Mouse (Mus musculus): ENCODE data around the gene Mad1l1.

Mad1l1 gene

GRCm38 (mm10) chr5:140176370-140176769 lies 145.0 kb downstream of the Mad1l1 start:
- no peak for DNase-seq (ENCODE audit: low spot score)

- no peak for DNase-seq (ENCODE audit: low spot score)
Measured at GRCm38 (mm10) chr5:140174814-140175490, 146.4 kb downstream of the Mad1l1 start.

DNA sequence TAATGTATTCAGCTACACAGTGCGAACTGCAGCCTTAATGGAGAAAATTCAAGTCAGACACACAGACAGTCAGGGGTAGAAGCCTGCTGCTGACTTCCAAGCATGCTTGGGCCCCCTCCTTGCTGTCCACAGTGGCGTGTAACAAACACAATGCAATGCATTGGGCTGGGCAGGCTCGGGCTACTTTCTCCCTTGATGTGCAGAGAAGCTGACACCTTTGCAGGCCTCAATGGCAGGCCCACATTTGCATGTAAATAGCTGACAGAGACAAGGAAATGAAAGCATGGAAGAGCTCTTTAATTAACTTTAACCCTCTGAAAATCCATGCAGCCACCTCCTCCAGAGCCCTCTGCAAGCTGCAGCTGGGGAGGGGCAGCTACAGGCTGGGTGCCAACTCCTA lies 147.3 kb downstream of the Mad1l1 start:
- no peak for DNase-seq (ENCODE audit: low spot score)

DNA sequence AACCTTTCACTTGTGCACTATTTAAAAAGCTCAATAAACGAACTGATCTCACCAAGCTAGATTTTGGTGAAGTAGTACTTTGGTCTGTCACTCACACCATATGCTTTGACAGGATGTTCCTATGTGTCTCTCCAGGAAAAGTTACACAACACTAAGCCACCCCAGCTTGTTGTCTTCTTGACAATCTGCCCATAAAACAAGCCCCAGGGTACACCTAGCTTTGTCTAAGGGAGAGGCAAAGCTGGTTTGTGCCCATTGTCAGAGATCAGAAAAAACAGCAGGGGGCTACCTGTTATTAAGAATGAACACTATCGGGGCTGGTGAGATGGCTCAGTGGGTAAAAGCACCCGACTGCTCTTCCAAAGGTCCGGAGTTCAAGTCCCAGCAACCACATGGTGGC lies 148.2 kb downstream of the Mad1l1 start:
- DNase-seq (ENCODE audit: low spot score): no peak

DNA sequence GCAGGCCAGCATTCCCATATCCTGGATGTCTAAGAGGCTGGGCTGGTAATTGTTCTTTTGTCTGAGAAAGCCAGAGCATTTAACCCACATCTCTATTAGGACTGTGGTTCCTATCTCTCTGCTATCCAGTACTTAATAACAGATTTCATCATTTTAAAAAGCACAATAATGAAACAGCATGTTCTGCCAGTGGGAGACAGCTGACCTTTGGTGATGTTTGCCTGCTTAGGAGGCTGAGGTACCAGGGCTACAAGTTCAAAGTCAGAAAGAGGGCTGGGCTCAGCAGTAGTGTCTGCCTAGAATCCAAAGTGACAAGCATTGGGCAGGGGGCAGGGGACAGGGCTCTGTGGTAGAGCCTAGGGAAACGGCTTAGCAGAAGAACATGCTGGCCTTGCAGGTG lies 149.6 kb downstream of the Mad1l1 start:
- no peak for DNase-seq (ENCODE audit: low spot score)

GRCm38 (mm10) chr5:140167531-140167930 lies 153.8 kb downstream of the Mad1l1 start:
- DNase-seq (ENCODE audit: low spot score): no peak

DNA sequence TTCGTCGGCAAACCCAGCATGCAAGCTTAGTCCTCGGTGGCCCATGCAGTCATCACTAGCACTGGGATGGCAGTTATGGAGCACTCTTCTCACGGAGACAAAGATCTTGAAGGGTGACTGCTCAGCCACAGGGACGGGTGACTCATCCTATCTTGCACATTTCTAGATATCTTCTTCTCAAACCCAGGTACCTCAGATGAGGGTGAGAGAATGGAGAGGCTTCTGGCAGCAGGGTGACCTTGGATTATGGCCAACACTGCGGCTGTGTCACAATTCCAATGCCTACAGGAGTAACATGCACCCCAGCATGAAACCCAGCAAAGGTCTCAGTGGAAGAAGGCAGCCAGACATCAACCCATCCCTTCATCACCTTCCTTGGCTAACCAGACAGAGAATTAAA lies 154.3 kb downstream of the Mad1l1 start:
- no peak for DNase-seq (ENCODE audit: low spot score)

- DNase-seq (ENCODE audit: low spot score): no peak
Measured at GRCm38 (mm10) chr5:140163947-140164346, 157.4 kb downstream of the Mad1l1 start.

DNA sequence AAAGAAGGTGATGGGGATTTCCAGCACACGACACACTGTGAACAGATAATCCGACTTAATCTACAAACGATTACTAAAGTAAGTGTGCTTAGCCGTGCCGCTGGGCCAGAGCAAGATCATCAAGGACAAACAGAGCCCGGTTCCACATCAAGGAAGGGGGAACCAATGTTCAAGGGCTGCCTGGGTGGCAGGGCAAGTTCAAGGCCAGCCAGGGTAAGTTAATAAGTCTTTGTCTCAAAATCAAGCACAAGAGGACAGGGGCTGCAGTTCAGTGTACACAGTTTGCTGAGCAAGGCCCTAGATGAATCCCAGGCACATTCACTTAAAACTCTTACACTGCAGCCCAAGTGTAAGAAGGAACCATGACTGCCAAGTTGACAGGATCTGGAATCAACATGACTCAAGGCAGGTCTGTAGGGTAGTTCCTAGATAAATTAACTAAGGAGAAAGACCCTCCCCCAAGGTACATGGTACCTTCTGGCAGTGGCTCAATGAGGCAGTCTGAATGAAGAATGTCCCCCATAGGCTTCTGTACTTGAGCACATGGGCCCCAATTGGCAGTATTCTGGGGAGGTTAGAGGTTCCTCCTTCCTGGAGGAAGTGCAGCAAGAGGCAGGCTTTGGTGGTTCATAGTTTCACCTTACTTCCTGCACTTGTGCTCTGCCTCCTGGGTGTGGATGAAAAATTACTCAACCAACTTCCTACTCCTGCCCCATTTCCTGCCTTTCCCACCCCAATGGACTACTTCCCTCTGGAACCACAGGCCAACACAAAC lies 159.1 kb downstream of the Mad1l1 start:
- no peak for DNase-seq (ENCODE audit: low spot score)

DNA sequence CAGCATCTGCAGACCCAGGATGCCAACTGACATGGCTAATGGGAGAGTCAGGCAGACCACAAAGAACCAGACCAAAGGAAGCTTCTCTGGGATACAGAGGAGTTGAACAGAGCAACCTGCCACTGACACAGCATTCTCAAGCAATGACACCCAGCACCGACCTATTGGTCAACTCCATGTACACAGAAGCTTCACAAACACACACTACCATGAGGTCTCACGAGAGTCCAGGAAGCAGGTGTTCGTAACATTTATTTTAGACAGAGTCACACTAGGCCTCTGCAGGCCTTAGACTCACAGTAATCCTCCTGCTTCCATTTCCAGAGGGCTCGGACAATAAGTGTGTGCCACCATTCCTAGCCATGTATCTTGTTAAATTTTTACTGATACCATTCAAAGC lies 162.3 kb downstream of the Mad1l1 start:
- no peak for DNase-seq (ENCODE audit: low spot score)

DNA sequence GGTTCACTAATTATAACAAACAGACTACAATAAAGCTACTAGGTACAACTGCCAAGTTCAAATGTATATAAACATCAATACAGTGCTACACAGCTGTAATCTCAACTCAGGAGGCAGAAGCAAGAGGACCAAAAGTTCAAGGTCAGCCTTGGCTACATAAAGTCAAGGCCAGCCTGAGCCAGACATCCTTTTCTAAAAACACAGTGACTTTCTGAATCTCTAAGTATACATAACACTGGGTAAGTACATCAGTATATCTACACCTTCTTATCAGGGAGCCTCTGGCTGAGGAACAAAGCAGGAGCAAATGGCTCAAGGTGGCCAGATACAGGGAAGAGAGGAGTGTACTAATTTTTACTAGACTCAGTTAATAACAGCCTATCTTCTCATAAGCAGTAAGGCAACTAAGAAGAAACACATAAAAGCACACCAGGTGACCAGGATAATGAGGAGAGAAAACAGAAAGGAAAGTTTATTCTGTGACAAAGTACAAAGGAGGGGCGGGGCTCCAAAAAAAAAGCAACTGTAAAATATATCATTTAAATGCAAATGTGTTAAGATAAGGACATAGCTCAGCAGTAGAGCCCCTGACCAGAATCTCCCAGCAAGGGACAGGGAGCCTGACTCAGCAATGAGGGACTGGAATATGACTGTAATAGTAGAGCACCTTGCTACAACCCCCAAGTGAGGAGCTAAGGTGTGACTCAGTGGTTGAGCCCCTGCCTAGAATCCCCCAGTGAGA lies 163.3 kb downstream of the Mad1l1 start:
- no peak for DNase-seq (ENCODE audit: low spot score)

- no peak for DNase-seq (ENCODE audit: low spot score)
Measured at GRCm38 (mm10) chr5:140154166-140154565, 167.2 kb downstream of the Mad1l1 start.

GRCm38 (mm10) chr5:140151871-140152270 lies 169.5 kb downstream of the Mad1l1 start:
- DNase-seq (ENCODE audit: low spot score): no peak

DNA sequence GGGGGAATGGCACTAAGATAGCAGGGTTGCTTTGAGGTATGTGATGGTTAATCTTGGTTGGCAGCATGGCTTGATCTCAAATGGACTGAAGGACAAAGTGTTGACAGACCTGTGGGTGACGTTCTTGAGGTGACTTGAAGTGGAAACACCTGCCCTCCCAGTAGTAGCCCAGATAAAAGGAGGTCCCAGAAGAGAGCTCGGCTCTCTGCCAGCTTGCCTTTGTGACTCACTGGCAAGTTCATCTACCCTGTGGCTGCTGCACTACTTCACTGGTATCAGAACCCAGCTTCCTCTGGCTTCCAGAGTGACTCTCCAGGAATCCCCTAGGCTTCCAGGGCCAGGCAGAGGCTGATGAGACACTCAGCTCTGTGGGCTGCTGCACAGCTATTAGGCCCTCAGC lies 170.2 kb downstream of the Mad1l1 start:
- DNase-seq (ENCODE audit: low spot score): peak; percentile 7

- no peak for DNase-seq (ENCODE audit: low spot score)
Measured at GRCm38 (mm10) chr5:140150694-140151093, 170.7 kb downstream of the Mad1l1 start.

- no peak for DNase-seq (ENCODE audit: low spot score)
Measured at GRCm38 (mm10) chr5:140150136-140150535, 171.2 kb downstream of the Mad1l1 start.

- no peak for DNase-seq (ENCODE audit: low spot score)
Measured at GRCm38 (mm10) chr5:140149298-140149697, 172.1 kb downstream of the Mad1l1 start.

GRCm38 (mm10) chr5:140143541-140143940 lies 177.8 kb downstream of the Mad1l1 start:
- DNase-seq (ENCODE audit: low spot score): no peak

DNA sequence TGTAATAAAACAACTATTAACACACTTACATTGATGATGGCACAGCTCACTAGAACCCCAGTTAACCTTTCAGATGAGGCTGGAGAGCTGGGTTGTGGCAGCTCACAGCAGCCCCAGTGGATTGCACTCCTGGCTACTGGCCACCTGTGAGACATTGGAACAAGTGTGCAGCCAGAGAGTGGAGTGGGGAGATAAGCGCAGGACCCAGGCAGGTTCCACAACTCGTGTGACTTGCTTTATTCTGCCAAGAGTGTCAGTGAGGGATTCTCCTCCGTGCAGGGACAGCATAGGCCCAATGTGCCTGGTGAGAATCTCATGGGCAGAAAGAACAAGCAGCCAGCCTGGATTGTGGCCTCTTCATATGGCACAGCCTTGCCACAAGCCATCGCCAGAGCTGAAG lies 180.0 kb downstream of the Mad1l1 start:
- no peak for DNase-seq (ENCODE audit: low spot score)

DNA sequence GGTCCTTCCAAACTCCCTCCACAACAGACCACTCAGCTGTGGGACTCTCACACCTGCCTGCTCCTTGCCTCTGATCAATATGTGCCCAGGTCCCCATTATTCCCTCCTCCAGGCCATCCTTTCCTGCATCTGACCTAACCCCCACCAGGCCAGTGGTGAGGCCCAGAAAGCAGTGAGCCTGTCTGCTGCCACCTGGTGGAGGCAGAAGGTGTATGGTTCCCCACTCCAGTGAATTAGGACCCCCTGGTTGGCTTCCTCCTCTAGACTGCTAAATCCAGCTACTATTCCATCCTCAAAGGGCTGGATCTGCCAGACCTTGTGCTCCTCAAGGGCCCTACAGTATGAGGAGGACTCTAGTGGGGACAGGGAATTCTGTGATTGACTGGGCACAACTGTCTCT lies 181.1 kb downstream of the Mad1l1 start:
- peak; percentile 51 for DNase-seq (ENCODE audit: low spot score)

GRCm38 (mm10) chr5:140135734-140136625 lies 185.4 kb downstream of the Mad1l1 start:
- no peak for DNase-seq (ENCODE audit: low spot score)

DNA sequence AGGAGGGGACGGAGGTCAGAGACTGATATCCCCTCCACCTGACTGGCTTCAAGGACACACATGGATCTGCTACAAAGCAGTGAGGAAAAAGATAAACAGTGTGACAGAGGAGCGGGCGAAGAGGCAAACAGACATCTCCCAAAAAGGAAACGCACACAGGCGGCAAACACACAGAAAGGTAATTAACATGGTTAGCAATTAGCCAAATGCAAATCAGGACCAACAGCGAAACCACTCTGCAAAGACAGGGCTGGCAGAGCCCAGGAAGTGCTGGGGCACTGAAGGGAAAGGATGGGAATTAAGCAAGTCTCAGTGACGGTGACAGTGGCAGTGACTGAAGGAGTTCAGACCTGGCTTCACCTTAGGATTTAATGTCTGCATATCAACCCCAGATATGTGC lies 187.3 kb downstream of the Mad1l1 start:
- no peak for DNase-seq (ENCODE audit: low spot score)
